Mouse (Mus musculus) CD8-positive naive resting alpha-beta T cell, adult 2 months (primary cell): Measurements from ENCODE around the gene Galnt16.

ENCODE experiments used
- DNase-seq, 2 experiments: peaks; one replicate each; pipeline ENCODE4 v3.0.0; 2022; ENCODE audit warnings: low read depth in 2 of 2, low spot score in 2 of 2

Gene Galnt16

DNA sequence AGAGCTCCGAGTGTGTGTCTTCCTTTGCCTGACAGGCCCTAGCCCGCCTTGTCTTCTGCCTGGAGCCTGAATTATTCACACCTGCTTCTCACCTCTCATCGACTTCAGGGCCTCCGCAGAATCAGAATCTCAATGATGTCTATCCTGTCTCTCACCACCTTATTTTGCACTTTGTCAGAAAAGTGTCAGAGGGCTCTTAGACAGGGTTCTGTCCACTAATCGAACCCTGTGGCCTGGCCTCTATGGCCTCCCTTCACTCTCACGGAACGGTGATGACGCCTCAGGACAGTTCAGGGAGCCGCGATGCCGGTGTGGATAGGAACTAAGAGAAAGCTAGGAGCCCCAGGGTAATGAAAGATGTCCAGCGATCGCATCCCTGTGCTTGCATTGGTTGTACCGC is at the start of gene Galnt16:
Gene Galnt16 (plus strand): TSS at position 301 of the 400 bp plus-strand sequence.
- no peak for DNase-seq

DNA sequence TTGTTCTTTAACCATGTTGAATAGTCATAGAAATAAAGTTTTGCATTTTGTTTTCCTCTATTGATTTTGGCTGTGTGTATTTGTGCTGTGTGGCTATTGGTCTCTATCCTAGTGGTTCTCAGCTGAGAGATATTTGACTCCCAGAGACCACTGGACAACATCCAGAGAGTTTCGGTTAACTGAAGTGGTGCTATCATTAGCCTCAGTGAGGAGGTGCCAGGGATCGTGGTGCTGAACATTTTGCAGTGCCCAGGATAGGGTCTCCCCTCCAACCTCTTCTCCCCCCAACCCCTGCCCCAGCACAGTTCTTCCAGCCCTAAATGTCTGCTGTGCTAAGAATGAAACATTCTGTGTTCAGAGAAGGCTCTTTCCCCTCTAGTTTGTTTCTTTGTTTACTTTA is 47.9 kb upstream of the Galnt16 start:
- DNase-seq, result no peak

DNA sequence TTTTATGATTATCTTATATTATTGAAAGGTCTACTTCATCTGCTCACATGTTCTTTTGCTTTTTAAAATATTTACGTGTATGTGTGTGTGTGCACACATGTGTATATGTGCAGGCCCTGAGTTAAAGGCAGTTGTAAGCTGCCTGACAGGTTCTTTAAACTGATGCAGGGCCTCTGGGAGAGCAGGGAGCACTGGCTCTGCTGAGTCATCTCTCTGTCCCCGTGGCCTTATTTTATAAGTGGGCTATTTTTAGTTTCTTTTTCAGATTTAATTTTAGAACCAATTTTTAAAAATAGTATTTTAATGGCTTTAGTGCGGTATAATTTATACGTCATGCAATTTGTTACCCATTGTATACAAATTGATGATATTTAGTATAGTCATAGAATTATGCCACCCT is 46.2 kb upstream of the Galnt16 start:
- no peak for DNase-seq

DNA sequence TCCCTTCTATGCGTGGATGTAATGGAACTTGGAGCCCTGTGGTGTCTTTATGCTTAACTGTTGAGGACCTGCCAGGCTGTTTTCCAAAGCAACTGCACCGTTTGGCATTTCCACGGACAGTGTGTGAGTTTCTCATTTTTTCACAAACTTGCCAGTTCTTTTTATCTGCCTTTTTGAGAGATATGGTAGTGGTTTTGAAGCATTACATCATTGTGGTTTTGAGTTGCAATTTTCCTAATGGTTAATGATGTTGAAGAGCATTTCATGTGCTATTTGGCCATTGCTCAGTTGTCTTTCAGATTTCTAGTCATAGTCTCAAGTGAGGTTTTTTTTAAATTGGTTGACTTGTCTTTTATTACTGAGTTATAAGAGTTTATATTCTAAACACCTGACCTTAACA is 44.3 kb upstream of the Galnt16 start:
- DNase-seq, result no peak

DNA sequence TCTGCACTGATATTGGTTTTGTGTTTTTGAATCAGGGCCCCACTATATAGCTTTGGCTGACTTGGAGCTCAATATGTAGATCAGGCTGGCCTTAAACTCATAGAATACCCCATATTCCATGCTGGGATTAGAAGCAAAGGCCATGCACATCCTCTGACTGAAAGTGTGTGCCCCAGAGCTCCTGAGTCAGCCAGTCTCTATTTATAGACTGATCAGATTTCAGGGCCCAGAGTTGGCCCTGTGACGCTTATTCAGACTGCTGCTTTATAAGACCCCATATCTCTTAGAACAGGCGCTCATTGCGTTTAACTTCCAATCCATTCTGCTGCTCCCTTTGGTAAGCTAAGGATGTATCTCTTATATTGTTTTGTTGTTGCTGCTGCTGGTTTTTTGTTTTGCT is 38.1 kb upstream of the Galnt16 start:
- no peak for DNase-seq

- no peak for DNase-seq
These were observed 34.7 kb upstream of the Galnt16 start for GRCm38 (mm10) chr12:80483397-80483796.

DNA sequence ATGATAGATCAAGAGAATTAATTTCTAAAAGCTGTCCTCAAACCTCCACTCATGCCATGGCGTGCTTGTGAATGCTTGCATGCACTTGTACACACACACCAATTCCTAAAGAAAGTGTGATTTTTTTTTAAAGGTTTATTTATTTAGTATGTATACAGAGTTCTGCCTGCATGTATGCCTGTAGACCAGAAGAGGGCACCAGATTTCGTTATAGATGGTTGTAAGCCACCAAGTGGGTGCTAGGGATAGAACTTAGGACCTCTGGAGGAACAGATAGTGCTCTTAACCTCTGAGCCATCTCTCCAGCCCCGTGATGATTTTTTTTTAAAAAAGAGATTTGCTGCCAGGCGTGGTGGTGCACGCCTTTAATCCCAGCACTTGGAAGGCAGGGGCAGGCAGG is 24.8 kb upstream of the Galnt16 start:
- no peak for DNase-seq

GRCm38 (mm10) chr12:80495691-80496090 is 22.4 kb upstream of the Galnt16 start:
- no peak for DNase-seq

- DNase-seq, result no peak
These were observed 19.7 kb upstream of the Galnt16 start for GRCm38 (mm10) chr12:80498356-80498755.

- DNase-seq, result no peak
These were observed 17.6 kb upstream of the Galnt16 start for GRCm38 (mm10) chr12:80500506-80500905.

- no peak for DNase-seq
These were observed 13.4 kb upstream of the Galnt16 start for GRCm38 (mm10) chr12:80504718-80505117.

DNA sequence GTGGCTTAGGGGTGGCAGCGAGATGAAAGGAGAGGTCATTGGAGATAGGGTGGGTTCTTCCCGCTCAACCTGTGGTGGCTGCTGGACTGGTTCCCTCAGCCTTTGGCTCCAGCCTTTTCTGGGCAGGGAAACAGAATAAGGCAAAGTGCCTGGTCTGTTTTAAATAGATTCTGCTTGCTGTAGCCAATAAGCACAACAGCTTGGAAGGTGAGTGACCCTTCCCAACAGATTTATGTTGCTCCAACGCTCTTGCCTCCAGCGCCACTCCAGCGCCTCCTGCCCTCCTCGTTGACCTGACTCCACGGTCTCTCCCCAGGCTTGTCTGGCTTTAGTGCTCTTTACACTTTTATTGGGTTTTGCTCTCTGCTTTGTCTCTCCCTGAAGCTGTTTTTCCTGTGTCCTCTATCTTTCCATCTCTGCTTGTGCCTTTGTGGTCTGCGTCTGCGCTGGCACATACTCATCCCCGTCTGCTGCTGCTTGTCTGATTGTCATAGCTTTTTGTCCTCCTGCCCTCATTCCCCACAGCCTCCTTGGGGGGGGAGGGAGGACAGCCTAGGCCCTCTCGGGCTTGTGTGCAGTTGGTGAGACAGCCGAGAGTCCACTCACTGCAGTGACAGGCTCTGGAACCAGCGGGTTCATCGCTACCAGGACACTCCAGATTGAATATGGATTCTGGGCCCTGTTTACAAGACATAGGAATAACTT is 10.9 kb upstream of the Galnt16 start:
- no peak for DNase-seq

DNA sequence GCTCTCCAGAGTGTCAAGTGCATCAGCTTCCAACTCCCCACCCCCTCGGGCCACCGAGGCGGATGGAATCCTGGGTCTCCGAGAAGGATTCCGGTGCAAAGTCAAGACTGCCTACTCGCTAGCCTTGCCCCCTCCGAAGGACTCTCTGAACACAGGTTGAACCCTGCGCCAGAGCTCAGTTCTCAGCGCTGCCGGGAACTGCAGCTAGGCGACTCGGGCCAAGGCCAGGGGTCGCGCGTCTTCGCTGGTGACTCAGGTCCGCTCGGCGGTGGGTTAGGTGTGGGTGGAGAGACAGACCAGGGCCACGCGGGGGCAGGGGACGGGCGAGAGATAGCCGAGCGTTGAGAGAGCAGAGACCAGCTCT is 298 bp downstream of the Galnt16 start:
- no peak for DNase-seq

DNA sequence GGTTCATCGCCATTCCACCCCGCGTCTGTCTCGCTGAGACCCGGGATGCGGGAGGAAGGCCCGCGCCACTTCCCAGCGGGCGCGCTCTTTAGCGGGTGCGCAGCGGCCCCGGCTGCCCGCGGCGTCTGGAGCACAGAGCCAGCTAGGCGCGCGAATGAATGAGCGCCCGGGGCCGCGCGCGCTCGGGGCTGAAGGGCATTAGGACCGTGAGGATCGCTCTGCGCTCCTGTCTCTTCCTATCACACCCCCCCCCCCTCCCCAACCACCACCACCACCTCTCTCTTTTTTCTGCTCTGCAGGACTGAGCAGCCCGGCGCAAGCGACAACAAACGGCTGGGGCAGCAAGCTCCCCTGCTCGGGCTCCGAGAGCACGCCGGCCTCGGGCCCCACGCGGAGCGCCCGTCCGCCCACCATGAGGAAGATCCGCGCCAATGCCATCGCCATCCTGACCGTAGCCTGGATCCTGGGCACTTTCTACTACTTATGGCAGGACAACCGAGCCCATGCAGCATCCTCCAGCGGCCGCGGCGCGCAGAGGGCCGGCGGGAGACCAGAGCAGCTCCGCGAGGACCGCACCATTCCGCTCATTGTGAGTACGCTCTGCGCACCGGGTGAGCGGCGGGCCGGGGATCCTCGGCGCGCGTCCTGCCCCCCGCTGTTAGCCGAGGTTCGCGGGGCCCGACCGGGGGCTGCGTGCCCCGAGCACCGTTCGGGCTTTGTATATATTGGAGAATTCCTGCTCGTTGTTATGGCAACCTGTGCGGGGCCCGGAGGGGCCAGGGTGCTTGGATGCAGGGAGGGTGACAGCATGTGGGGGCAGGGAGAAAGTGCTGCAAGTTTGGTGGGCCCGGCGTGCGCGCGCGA is 912 bp downstream of the Galnt16 start:
- DNase-seq, result no peak

DNA sequence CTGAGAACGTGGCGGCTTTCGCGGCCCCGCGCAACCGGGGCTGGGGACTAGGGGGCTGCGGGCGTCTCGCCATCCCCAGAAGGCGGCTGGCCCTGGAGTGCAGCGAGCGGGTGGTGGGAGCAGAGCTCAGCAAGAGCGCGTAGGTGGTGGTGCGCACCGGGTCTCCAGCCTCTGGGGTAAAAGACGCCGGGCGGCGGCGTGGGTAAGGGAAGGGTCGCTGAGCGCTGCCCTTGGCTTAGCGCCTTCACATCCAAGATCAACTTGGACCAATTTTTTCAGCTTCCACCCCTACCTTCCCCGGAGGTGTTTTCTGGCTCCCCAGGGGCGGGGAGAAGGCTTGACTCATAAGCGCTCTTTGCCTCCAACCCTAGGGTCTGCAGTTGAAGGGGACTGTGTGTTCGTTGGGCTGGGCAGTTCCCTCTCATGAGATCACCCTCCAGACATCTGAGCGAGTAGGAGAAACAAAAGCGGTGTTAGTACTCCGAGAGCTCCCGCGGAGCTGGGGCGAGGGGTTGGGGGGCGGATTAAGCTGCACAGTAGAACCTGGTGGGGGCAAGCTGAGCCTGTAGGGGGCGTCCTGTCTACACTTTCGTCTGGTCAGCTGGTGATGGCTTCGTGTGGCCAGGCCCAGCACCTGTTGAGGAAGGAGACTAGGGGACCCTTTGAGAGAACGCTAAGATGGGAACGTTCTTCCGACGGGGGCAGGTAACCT is 1.7 kb downstream of the Galnt16 start:
- DNase-seq, result no peak

GRCm38 (mm10) chr12:80522006-80522405 is 3.9 kb downstream of the Galnt16 start:
- no peak for DNase-seq

GRCm38 (mm10) chr12:80524276-80524921 is 6.3 kb downstream of the Galnt16 start:
- no peak for DNase-seq

- DNase-seq, result no peak
These were observed 7.4 kb downstream of the Galnt16 start for GRCm38 (mm10) chr12:80525513-80525912.

DNA sequence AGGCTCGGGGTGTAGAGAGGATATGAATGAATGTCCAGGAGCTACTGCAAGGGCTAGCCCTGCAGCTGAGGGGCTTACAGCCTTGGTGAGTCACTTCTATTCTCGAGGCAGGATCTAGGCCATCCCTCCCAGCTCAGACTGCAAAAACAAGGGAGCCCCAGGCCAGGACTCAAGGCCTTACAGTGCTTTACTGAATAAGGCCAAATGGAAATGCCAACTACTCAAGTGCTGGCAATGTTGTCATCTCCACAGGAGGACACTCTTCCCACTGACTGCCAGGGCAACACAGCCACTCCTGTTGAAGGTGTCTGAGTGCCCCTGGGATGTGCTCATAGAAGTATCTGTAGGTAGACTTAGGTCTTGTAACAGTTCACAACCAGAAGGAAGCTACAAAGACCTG is 8.4 kb downstream of the Galnt16 start:
- DNase-seq, result no peak

- DNase-seq, result no peak
These were observed 9.8 kb downstream of the Galnt16 start for GRCm38 (mm10) chr12:80527727-80528389.

DNA sequence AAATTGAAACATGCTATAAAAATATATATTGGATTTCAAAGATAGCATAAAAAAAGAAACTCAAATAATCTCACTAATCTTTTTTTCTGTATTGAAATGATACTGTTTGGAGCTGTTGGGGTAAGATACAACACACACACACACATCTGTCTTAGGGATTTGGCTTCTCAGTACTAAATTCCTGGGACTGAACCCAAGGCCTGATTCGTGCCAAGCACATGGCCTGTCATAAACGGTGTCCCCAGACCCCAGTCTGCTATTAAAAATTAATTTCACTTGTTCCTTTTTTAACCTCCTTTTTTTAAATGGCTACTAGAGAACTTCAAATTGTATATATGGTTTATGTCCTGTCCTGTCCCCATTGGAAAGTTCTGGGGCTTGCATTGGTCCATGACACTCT is 12.0 kb downstream of the Galnt16 start:
- no peak for DNase-seq
